Mouse (Mus musculus) urinary bladder, postnatal 36 days (tissue): ENCODE results near the gene I0C0044D17Rik.
"Not testable (repeated sequence)": the region's sequence is repeated elsewhere in the genome, so short reads cannot be mapped to it uniquely, and the experiment has no call there.

Experiments
- DNase-seq, 2 experiments: peaks; one replicate each; pipeline ENCODE4 v3.0.0; 2022; ENCODE audit warnings: low spot score in 2 of 2, mixed read lengths in 1 of 2

I0C0044D17Rik gene

GRCm38 (mm10) chr4:98823740-98824139 is at the start of gene I0C0044D17Rik:
TSS of gene I0C0044D17Rik (minus strand) at chr4:98823840.
- DNase-seq, result not testable (repeated sequence)

GRCm38 (mm10) chr4:98865386-98866237 is 42.0 kb upstream of the I0C0044D17Rik start:
- DNase-seq, result no peak

- no peak for DNase-seq
Measured at GRCm38 (mm10) chr4:98864546-98864945, 40.9 kb upstream of the I0C0044D17Rik start.

- no peak for DNase-seq
Measured at GRCm38 (mm10) chr4:98864094-98864493, 40.5 kb upstream of the I0C0044D17Rik start.

GRCm38 (mm10) chr4:98863451-98863850 is 39.8 kb upstream of the I0C0044D17Rik start:
- no peak for DNase-seq

- no peak for DNase-seq
Measured at GRCm38 (mm10) chr4:98858151-98858855, 34.7 kb upstream of the I0C0044D17Rik start.

- no peak for DNase-seq
Measured at GRCm38 (mm10) chr4:98857037-98857648, 33.5 kb upstream of the I0C0044D17Rik start.

GRCm38 (mm10) chr4:98853926-98854325 is 30.3 kb upstream of the I0C0044D17Rik start:
- no peak for DNase-seq

- not testable (repeated sequence) for DNase-seq
Measured at GRCm38 (mm10) chr4:98850485-98850884, 26.8 kb upstream of the I0C0044D17Rik start.

- no peak for DNase-seq
Measured at GRCm38 (mm10) chr4:98847120-98847885, 23.7 kb upstream of the I0C0044D17Rik start.

GRCm38 (mm10) chr4:98846396-98846795 is 22.8 kb upstream of the I0C0044D17Rik start:
- no peak for DNase-seq

- DNase-seq, result no peak
Measured at GRCm38 (mm10) chr4:98845687-98846125, 22.1 kb upstream of the I0C0044D17Rik start.

GRCm38 (mm10) chr4:98845201-98845600 is 21.6 kb upstream of the I0C0044D17Rik start:
- DNase-seq, result no peak

GRCm38 (mm10) chr4:98843906-98844597 is 20.4 kb upstream of the I0C0044D17Rik start:
- DNase-seq, result no peak

- not testable (repeated sequence) for DNase-seq
Measured at GRCm38 (mm10) chr4:98841251-98841650, 17.6 kb upstream of the I0C0044D17Rik start.

GRCm38 (mm10) chr4:98840526-98840925 is 16.9 kb upstream of the I0C0044D17Rik start:
- DNase-seq, result no peak

GRCm38 (mm10) chr4:98838913-98839312 is 15.3 kb upstream of the I0C0044D17Rik start:
- DNase-seq, result no peak

GRCm38 (mm10) chr4:98837715-98838505 is 14.3 kb upstream of the I0C0044D17Rik start:
- no peak for DNase-seq

- no peak for DNase-seq
Measured at GRCm38 (mm10) chr4:98836519-98836918, 12.9 kb upstream of the I0C0044D17Rik start.

GRCm38 (mm10) chr4:98834782-98835181 is 11.1 kb upstream of the I0C0044D17Rik start:
- no peak for DNase-seq
